Mouse (Mus musculus) left cerebral cortex, postnatal 4 days (tissue): ENCODE results near the gene Arpc1a. TPM values are rescaled to one million over a fixed set of nuclear protein-coding genes. Genes with fewer than 3 reads are reported as not detected.
"Not testable (repeated sequence)": the region's sequence is repeated elsewhere in the genome, so short reads cannot be mapped to it uniquely, and the experiment has no call there.

Experiments used
- DNase-seq: peaks from one replicate; pipeline ENCODE4 v3.0.0-alpha.2; 2022
- intact Hi-C: fragments of 180-260 bp; cut with DNase I; formaldehyde crosslinking; loops from one replicate; pipeline ENCODE4 v1.15.1; 2025
- total RNA-seq, 2 experiments: library from RNA; stranded (reverse); gene quantifications; 2 replicates each; pipeline ENCODE4 v1.2.3; 2021

Arpc1a gene
- total RNA-seq, 2 experiments from 2014 or later = 198 to 202 TPM

- intact Hi-C loops = no loop called here
- no peak for DNase-seq
Measured at GRCm38 (mm10) chr5:145102706-145103105, 19.1 kb downstream of the Arpc1a start.

DNA sequence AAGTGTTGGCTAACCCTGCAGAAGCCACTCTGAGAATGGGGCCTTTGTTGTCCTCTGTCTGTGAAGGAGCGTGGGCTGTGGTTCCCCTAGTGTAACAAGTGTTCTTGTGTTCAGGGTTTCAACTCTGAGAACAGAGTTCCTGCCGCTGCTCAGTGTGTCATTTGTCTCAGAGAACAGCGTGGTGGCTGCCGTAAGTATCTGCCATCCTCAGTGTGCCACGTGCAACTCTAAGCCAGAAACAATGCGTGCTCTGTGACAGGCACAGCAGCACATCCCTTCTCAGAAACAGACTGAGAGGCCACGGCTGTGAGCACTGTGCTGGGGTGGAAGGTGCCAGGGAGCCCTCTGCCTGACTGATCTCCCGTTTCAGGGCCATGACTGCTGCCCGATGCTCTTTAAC, 20.7 kb downstream of the Arpc1a start:
- DNase-seq = no peak
- intact Hi-C loops = no loop called here

DNA sequence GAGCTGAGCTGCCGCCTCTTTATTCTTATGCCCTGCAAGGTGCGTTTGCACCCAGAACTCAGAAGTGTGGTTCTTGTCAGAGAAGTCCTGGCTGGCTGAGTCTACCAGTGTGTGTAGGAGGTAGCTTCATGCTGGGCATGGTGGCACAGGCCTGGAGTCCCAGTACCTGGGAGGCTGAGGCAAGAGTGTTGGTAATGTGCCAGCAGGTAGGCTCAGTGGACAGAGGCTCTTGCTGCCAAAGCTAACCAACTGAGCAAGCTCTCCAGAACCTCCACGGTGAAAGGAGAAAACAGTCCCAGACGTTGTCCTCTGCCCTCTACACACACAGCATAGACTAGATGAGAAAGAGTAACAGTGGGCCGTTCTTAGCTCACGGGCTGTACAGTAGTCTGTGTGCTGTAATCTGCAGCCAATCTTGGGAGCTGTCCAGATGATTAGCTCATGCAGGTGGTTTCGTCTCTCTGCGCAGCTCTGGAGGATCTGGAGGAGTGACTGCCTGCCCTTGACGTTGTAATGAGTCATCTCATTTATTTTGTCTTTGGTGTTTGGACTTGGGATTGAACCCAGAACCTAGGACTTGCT, 22.2 kb downstream of the Arpc1a start:
- intact Hi-C loops = no loop called here
- no peak for DNase-seq

DNA sequence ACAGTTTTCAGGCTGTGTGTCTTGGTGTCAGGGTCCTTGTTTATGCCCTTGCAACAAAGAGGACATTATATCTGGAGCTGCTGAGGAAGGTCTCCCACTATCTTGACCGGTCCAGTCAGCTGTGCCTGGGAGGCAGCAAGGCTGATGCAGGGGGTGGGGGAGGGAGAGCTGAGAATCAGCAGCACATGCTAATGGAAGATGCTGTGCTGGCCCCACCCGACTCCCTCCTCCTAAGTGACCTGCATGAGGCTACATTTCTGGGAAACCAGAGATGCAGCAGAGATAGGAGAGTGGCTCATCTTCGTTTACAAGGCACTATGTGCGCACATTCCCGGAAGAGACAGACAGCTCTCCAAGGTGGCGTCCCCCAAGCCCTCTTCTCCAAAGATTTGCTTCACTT, 26.8 kb downstream of the Arpc1a start:
- no peak for DNase-seq
- intact Hi-C loops = no loop called here

- DNase-seq = no peak
- intact Hi-C loops = no loop called here
Measured at GRCm38 (mm10) chr5:145112566-145112965, 28.9 kb downstream of the Arpc1a start.

GRCm38 (mm10) chr5:145113416-145113815, 29.8 kb downstream of the Arpc1a start:
- intact Hi-C loops = no loop called here
- DNase-seq = no peak

- peak; percentile 49 for DNase-seq
- intact Hi-C loops = no loop called here
Measured at GRCm38 (mm10) chr5:145114071-145114605, 30.5 kb downstream of the Arpc1a start, which contains the start of gene Arpc1b. Arpc1b (plus strand) TSS chr5:145114215.

GRCm38 (mm10) chr5:145114606-145115473, 31.2 kb downstream of the Arpc1a start:
- intact Hi-C loops = no loop called here
- DNase-seq = peak; percentile 38

GRCm38 (mm10) chr5:145115736-145116135, 32.1 kb downstream of the Arpc1a start:
- intact Hi-C loops = no loop called here

GRCm38 (mm10) chr5:145116316-145116715, 32.7 kb downstream of the Arpc1a start:
- no peak for DNase-seq
- intact Hi-C loops = no loop called here

More at GRCm38 (mm10) chr5:145115736-145116135, 32.1 kb downstream of the Arpc1a start:
- DNase-seq = no peak

- peak; percentile 60 for DNase-seq
- intact Hi-C loops = no loop called here
Measured at GRCm38 (mm10) chr5:145116916-145117315, 33.3 kb downstream of the Arpc1a start.

GRCm38 (mm10) chr5:145118005-145118404, 34.4 kb downstream of the Arpc1a start:
- no peak for DNase-seq
- intact Hi-C loops = no loop called here

DNA sequence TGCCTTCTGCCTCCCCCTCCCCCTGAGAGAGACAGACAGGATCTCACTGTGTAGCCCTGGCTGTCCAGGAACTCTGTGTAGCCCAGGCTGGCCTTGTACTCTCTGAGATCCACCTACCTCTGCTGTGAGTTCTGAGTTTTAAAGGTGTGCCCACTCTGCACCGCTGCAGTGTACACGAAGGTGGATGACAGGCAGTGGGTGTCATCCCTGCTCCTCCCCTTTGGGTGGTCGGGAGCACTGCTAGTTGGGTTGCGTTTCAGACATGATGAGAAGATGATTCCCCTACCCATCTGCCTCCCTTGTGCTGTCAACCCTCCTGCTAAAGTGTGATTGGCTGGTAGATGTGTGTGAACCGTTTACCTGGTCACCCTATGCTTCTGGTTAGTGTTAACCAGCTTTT, 34.8 kb downstream of the Arpc1a start:
- DNase-seq = no peak
- intact Hi-C loops = no loop called here

GRCm38 (mm10) chr5:145119385-145119784, 35.8 kb downstream of the Arpc1a start:
- no peak for DNase-seq
- intact Hi-C loops = no loop called here

GRCm38 (mm10) chr5:145120921-145121320, 37.3 kb downstream of the Arpc1a start:
- intact Hi-C loops = no loop called here
- DNase-seq = no peak

GRCm38 (mm10) chr5:145123396-145123795, 39.8 kb downstream of the Arpc1a start:
- no peak for DNase-seq
- intact Hi-C loops = no loop called here

GRCm38 (mm10) chr5:145126580-145126979, 43.0 kb downstream of the Arpc1a start:
- no peak for DNase-seq
- intact Hi-C loops = no loop called here

DNA sequence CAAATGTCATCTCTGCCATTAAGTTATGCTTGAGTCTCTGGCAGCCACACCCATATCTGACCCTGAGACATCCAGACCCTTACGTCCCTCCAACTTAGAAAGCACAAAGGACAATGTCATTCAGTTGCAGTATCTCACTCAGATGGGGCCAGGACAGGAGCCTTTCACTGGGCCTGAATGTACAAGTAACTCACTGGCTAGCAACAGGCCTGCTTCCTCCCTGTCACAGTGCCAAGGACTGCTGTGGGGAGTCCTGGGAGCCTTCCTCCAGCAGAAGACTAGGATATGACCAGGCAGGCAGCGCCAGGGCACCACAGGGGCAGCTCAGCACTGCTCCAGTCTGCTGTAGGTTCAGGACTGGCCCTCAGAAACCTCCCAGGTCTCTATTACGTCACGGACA, 45.5 kb downstream of the Arpc1a start:
- DNase-seq = no peak
- intact Hi-C loops = no loop called here

DNA sequence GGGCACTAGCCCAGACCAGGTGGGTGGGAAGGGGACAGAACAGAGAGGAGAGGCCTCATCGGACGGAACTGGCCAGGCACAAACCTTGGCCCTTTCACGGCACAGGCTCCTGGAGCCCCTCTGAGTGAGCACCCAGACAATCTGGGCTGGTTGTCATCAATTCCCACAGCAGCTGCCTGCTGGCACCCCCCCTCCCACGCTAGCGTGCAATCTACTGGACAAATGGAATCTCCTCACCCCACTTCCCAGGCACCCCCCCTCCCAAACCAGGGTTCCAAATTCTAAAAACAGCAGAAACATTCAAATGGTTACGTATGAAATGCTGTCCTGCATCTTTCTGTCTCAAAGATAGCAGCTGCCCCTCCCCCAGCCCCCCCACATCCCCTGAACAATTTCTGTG, 46.1 kb downstream of the Arpc1a start:
- DNase-seq, intact Hi-C loops: not testable (repeated sequence)

DNA sequence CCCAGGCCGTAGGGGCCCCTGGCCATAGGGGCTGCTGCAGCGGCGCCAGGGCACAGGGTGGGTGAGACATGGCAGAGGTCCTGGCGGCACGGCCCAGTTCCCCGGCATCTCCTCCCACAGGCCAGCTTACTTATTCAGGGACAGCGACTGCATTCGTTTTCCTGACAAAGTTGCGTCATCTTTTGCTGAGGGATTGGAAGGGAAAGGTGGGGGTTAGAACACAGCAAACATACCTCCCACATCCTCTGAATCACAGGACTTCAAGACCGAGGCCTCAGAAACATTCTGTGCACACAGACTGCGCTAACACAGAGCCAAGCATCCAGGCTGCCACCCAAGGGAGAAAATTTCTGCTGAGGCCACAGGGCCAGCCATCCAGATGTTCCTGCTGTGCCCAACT, 46.6 kb downstream of the Arpc1a start:
- DNase-seq = no peak
- intact Hi-C loops = no loop called here

DNA sequence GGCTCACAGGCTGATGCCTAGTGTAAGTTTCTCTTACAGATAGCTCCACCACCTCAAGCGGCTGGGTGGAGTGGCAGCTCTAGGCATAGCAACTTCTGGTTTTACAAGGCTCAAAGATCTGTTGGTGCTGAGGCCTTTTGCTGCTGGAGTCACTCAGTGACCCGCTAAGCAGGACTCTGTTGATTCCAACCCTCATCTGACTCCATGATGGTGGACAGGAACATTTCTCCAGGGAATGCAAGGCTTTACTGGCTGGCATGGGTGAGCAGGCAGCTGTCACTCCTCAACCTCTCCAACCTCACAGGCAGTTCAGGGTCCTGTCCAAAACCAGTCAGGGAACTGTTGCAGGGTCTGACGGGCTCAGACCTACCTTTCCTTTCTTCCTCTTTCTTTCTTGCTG, 47.4 kb downstream of the Arpc1a start:
- no peak for DNase-seq
- intact Hi-C loops = no loop called here

DNA sequence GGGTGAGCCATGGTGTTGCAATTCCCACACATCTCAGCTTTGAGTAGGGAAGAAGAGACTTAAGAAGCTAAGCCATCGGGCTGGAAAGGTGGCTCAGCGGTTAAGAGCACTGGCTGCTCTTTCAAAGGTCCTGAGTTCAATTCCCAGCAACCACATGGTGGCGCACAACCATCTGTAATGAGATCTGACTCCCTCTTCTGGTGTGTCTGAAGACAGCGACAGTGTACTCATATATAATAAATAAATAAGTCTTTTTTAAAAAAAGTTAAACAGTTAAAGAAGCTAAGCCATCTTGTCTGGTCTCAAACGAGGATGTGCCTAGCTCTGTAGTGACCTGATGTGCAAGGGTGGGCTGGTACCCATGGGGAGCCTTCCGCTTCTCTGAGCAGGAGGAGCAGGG, 49.6 kb downstream of the Arpc1a start:
- intact Hi-C loops, DNase-seq: not testable (repeated sequence)
